Mouse (Mus musculus): ENCODE measurements around the gene P3h3.

GRCm38 (mm10) chr6:124900801-124901480, 43.4 kb upstream of the P3h3 start:
- TF ChIP-seq CTCF (IDR thresholded peaks at IDR 0.05; ENCODE audit: extremely low read depth, insufficient read length, insufficient replicate concordance, low read depth, low read length), result no peak
- TF ChIP-seq POLR2A (IDR thresholded peaks at IDR 0.05; ENCODE audit: low read depth, low read length), result no peak
